Mouse (Mus musculus) stomach, postnatal 0 days (tissue): ENCODE measurements around the gene Slc4a2.

Experiments
- CTCF ChIP-seq: IDR thresholded peaks from 2 replicates; pipeline ENCODE4 v1.5.1; 2016; ENCODE audit warnings: antibody characterized with exemption, low read depth, mild to moderate bottlenecking, moderate library complexity
- EP300 ChIP-seq: optimal IDR thresholded peaks from 2 replicates; pipeline ENCODE3; 2016; ENCODE audit warnings: antibody characterized with exemption

DNA sequence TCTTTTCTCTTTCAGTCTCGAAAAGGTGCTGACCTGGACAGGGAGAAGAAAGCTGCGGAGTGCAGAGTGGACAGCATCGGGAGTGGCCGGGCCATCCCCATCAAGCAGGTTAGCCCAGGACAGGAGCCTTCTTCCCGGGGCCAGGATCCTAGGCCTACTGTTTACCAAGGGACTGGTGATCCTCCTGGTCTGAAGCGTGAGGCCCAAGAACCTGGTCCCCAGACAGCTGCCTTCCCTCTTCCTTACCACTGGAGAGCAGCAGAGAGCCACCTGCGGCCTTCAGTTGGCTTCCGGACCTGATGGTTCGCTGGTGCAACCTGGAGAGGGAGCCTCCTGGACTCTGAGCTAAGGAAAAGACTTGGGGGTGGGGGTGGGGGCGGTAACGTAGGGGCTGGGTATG, 59.7 kb downstream of the Slc4a2 start:
- TF ChIP-seq CTCF (peak; percentile 92), EP300 (no peak)
